Mouse (Mus musculus): Measurements from ENCODE around the gene Grip1. TPM values are rescaled to one million over a fixed set of nuclear protein-coding genes. Genes with fewer than 3 reads are reported as not detected.

Gene Grip1
- polyA plus RNA-seq, 1 experiment from 2014 or later = 1.7 TPM

DNA sequence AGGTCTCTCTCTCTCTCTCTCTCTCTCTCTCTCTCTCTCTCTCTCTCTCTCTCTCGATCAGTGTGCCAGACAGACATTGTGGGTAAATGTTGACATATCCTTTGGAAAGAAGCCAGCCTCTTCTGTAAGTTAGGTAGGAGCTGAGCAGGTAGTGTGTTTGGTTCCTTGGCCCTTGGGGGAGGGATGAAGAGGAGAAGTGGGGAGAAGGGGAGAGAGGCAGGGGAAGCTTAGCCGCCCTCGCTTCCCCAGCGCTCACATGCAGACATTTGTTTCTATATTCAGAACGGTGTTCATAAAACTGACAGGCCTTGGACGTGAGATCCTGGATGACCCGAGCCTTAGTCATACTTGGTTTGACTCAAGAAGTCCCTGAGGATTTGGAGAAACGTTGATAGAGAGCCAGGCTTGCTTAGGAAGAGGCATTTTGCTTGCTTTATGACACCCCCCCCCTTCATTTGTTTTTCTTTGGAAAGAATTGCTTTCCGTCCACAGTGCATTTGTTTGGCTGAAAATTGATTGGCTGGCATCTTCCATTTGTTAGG is 243.7 kb downstream of the Grip1 start:
- Histone ChIP-seq H3K4me3 (replicated peaks) (no peak overlapping the region), H3K4me2 (replicated peaks) (no peak overlapping the region), H3K36me3 (no peaks in the 10 kb centered on the region), H3K27me3 (replicated peaks) (no peaks in the 10 kb centered on the region), H3K27ac (no peak overlapping the region), H3K9ac (no peak overlapping the region), H3K4me1 (replicated peaks) (peaks cover 1% of the 10 kb centered on the region; the same call in 1 of the 2 replicates), H3K9me3 (no peaks in the 10 kb centered on the region)
- no peak for ATAC-seq
- 61% methylated on average over 9 of the region's 9 CpGs for WGBS

DNA sequence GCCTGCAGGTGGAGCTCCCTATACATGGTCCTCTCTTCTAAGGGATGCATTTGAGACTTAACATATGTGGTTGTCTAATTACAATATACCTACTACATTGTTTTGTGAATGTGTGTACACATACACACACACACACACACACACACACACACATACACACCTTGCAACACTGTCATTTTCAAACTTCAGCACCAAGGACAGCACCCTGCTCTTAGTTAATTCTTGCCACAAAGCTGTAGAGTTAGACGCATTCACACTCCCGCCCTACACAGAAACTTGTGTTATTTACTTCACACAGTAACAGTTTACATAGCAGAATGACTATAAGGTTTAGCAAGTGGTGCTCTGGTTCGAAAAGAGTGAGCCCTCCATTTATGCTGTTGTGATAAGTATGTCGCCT is 251.7 kb downstream of the Grip1 start:
- Histone ChIP-seq H3K27me3 (replicated peaks) (no peaks in the 10 kb centered on the region), H3K36me3 (no peaks in the 10 kb centered on the region), H3K4me2 (replicated peaks) (no peak overlapping the region), H3K4me1 (replicated peaks) (no peaks in the 10 kb centered on the region), H3K27ac (no peak overlapping the region), H3K9ac (no peak overlapping the region), H3K4me3 (replicated peaks) (no peak overlapping the region), H3K9me3 (no peaks in the 10 kb centered on the region)
- WGBS = 43% methylated on average over 4 of the region's 4 CpGs
- no peak for ATAC-seq

DNA sequence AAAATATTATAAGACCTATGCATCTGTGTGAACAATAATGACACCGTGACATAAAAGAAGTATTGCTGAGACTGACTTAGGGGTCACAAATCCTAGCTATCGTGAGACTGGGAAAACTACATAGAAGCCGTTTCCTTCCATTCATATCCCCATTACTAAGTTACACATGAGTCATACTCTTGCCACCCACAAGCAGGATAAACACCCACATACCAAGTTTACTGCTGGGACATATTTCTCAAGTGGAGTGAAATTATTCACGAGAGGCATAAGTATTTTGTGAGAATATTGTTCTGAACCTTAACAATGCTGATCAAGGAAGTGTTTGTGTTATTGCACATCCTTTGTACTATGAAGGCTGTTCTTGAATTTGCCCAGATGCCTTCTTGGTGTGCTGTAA is 252.7 kb downstream of the Grip1 start:
- Histone ChIP-seq H3K27me3 (replicated peaks) (no peaks in the 10 kb centered on the region), H3K4me1 (replicated peaks) (no peaks in the 10 kb centered on the region), H3K36me3 (no peaks in the 10 kb centered on the region), H3K27ac (no peak overlapping the region), H3K9ac (no peak overlapping the region), H3K4me2 (replicated peaks) (no peak overlapping the region), H3K9me3 (no peaks in the 10 kb centered on the region), H3K4me3 (replicated peaks) (no peak overlapping the region)
- 87% methylated on average over 4 of the region's 4 CpGs for WGBS
- no peak for ATAC-seq

DNA sequence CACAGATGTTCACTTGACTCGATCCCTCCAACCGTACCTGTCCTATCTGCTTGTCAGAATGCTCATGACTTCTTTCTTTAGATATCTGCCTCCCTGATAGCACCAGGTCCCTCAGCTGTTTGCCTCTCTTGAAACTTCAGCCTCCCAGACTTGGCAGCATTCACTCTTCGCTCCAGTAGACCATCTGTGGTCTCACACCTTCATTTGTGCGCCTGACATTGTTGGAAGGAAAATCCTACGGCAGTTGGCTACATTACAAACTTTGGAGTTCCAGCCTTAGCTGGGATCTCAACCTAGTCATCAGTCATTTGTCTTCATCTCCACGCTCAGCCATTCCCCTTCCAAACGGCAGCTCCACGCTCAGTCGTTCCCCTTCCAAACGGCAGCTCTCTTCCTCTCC is 253.4 kb downstream of the Grip1 start:
- ATAC-seq = no peak
- H3K9ac ChIP-seq = no peak overlapping the region
- no peak overlapping the region for H3K4me2 ChIP-seq (replicated peaks)
- WGBS = 88% methylated on average over 10 of the region's 10 CpGs
- H3K4me3 ChIP-seq (replicated peaks) = no peak overlapping the region
- H3K9me3 ChIP-seq = no peaks in the 10 kb centered on the region
- H3K27ac ChIP-seq = no peak overlapping the region
- no peaks in the 10 kb centered on the region for H3K27me3 ChIP-seq (replicated peaks)
- no peaks in the 10 kb centered on the region for H3K4me1 ChIP-seq (replicated peaks)
- H3K36me3 ChIP-seq = no peaks in the 10 kb centered on the region

DNA sequence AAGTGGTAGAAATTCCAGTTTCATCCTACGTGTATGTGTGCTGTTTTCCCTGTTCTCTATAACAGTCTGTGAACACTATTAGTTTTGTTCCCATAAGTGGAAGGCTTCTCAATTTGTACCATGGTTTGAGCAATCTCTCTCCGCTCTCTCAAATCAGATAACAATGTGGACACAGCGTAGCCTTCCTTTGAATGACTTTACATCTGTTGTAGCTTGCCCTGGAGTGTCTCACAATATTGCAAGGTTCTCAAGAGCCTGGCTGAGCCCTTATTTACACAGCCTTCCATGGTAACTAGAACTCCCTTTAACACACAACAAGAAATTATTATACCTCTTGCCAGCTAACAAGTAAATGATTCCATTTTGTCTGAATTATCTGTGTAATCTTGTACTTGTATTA is 268.3 kb downstream of the Grip1 start:
- Histone ChIP-seq H3K9ac (no peak overlapping the region), H3K4me1 (replicated peaks) (no peaks in the 10 kb centered on the region), H3K27ac (no peak overlapping the region), H3K36me3 (no peaks in the 10 kb centered on the region), H3K4me3 (replicated peaks) (no peak overlapping the region), H3K4me2 (replicated peaks) (no peak overlapping the region), H3K9me3 (no peaks in the 10 kb centered on the region), H3K27me3 (replicated peaks) (no peaks in the 10 kb centered on the region)
- 57% methylated on average over 3 of the region's 3 CpGs for WGBS
- no peak for ATAC-seq

DNA sequence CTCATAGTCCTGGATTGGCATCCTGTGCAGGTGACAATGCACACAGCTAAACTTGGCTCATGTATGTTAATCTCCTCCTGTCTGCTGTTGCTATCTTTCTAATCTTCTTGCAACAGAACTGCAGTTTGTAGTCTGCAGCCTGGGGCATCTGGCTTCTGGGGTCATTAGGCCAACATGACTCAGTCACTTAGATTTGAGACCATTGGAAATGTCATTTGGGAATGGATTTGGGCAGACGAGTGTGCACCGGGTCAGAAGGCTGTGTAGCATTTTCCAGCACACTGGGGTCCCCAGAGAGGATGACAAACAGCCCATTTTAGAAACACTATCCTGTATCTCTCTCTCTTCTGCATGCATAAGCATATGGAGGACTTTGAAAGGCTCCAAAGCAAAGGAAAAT is 268.8 kb downstream of the Grip1 start:
- no peak for ATAC-seq
- no peak overlapping the region for H3K4me2 ChIP-seq (replicated peaks)
- H3K27me3 ChIP-seq (replicated peaks) = no peaks in the 10 kb centered on the region
- no peak overlapping the region for H3K27ac ChIP-seq
- H3K4me1 ChIP-seq (replicated peaks) = no peaks in the 10 kb centered on the region
- no peak overlapping the region for H3K4me3 ChIP-seq (replicated peaks)
- WGBS = 34% methylated on average over 2 of the region's 2 CpGs
- H3K9ac ChIP-seq = no peak overlapping the region
- H3K9me3 ChIP-seq = no peaks in the 10 kb centered on the region
- no peaks in the 10 kb centered on the region for H3K36me3 ChIP-seq

DNA sequence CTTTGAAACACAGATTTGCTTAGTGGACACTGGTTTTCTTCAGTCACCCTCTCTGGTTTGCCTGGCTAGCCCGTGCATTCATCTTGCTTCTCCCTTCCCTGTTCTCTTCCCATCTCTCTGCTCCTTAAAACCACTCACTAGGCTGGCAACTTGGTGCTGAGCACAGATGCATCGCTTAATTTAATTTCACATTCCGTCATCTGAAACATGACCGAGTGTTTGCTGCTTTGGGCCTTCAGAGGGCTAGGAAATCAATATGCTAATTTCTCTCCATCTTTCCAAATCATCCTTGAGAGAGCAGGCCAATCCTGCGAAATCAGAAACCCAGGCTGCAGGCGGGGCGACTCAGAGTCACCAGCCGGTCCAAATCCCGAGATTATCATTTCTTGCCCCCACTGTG is 270.0 kb downstream of the Grip1 start:
- H3K4me2 ChIP-seq (replicated peaks) = no peak overlapping the region
- WGBS = 69% methylated on average over 9 of the region's 9 CpGs
- H3K4me3 ChIP-seq (replicated peaks) = no peak overlapping the region
- H3K9me3 ChIP-seq = no peaks in the 10 kb centered on the region
- no peaks in the 10 kb centered on the region for H3K27me3 ChIP-seq (replicated peaks)
- H3K27ac ChIP-seq = no peak overlapping the region
- no peak overlapping the region for H3K9ac ChIP-seq
- no peaks in the 10 kb centered on the region for H3K36me3 ChIP-seq
- H3K4me1 ChIP-seq (replicated peaks) = no peaks in the 10 kb centered on the region
- no peak for ATAC-seq

DNA sequence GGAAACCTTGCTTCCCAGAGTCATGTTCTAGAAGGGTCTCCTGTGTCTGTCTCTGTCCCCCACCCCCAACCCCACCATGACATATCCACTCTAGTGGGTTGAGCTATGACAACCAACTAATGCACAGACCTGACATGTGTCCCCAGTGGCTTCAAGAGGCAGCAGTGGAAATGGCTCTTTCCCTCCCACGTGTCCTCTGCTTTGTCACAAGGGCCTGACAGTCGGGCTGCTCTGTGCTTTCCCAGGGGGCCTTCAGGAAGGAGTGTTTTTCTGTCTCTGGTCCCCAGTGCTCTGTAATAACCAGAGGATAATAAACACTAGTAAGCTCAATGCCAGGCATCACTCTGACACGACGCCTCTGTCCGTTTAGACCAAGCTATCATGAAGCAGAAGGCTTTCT is 271.7 kb downstream of the Grip1 start:
- no peak for ATAC-seq
- WGBS = 48% methylated on average over 5 of the region's 5 CpGs
- H3K4me1 ChIP-seq (replicated peaks) = no peaks in the 10 kb centered on the region
- H3K27ac ChIP-seq = no peak overlapping the region
- H3K36me3 ChIP-seq = no peaks in the 10 kb centered on the region
- no peak overlapping the region for H3K4me2 ChIP-seq (replicated peaks)
- H3K4me3 ChIP-seq (replicated peaks) = no peak overlapping the region
- H3K27me3 ChIP-seq (replicated peaks) = no peaks in the 10 kb centered on the region
- H3K9me3 ChIP-seq = no peaks in the 10 kb centered on the region
- H3K9ac ChIP-seq = no peak overlapping the region

DNA sequence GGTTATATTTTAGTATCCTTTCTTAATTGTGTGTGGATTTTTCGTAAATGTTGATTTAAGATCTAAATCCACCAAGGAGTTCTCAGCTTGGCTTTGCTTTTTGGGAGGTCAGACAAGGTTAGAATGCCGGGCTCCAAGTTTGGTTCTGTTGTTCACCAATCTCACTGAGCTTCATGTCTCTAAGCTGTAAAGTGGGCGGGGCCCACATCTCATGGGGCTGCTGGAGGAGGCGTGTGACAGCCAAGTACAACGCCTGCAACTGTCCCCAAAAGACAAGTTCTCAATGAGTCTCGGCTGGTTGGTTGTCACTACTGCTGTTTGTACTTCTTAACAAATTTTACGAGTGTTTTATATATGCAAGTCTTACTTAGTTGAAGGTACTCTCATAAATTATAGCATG is 272.3 kb downstream of the Grip1 start:
- no peak overlapping the region for H3K4me2 ChIP-seq (replicated peaks)
- WGBS = 72% methylated on average over 7 of the region's 7 CpGs

DNA sequence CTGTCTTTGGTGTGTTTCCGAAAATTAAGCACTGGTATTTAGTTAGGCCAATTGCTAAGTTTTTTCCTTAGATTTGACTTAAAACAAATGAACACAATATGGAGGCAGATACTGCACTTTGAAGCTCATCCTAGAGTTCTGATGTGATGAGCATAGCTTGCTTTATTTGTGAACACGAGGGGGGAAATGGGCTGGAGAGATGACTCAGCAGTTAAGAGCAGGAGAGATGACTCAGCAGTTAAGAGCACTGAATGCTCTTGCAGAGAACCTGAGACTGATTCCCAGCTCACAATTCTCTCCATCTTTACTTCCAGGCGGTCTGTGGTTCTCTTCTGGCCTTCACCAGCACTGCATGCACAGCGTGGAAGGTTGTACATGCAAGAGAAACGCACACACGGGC is 273.3 kb downstream of the Grip1 start:
- no peak overlapping the region for H3K9ac ChIP-seq
- WGBS = 85% methylated on average over 6 of the region's 6 CpGs
- ATAC-seq = no peak
- H3K27me3 ChIP-seq (replicated peaks) = no peaks in the 10 kb centered on the region
- H3K27ac ChIP-seq = no peak overlapping the region
- no peaks in the 10 kb centered on the region for H3K4me1 ChIP-seq (replicated peaks)
- no peaks in the 10 kb centered on the region for H3K9me3 ChIP-seq
- H3K4me2 ChIP-seq (replicated peaks) = no peak overlapping the region
- no peaks in the 10 kb centered on the region for H3K36me3 ChIP-seq
- H3K4me3 ChIP-seq (replicated peaks) = no peak overlapping the region

More for the DNA sequence above, 272.3 kb downstream of the Grip1 start:
- Histone ChIP-seq H3K9ac (no peak overlapping the region), H3K36me3 (no peaks in the 10 kb centered on the region), H3K4me1 (replicated peaks) (no peaks in the 10 kb centered on the region), H3K4me3 (replicated peaks) (no peak overlapping the region), H3K27ac (no peak overlapping the region), H3K9me3 (no peaks in the 10 kb centered on the region), H3K27me3 (replicated peaks) (no peaks in the 10 kb centered on the region)
- ATAC-seq = no peak

DNA sequence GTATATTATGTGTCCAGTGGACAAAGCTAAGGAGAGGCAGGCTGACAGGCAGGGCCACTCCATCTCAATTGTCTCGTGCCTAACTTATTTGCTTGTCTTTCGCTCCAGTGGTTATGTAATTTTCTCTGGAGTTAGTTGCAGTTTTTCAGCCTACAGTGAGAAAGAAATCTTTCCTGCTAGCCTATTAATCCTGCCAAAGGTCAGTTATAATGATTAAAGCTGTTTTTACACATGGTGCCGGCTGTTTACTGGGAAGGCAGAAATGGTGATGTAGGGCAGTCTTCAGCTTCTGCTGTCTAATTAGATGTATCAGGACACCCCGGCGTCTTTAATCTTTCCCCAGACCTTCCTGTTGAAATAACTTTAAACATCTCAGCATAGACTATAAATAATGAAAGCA is 276.6 kb downstream of the Grip1 start:
- 36% methylated on average over 5 of the region's 5 CpGs for WGBS
- no peaks in the 10 kb centered on the region for H3K27me3 ChIP-seq (replicated peaks)
- no peaks in the 10 kb centered on the region for H3K36me3 ChIP-seq
- no peaks in the 10 kb centered on the region for H3K9me3 ChIP-seq
- H3K27ac ChIP-seq = no peak overlapping the region
- no peak overlapping the region for H3K4me2 ChIP-seq (replicated peaks)
- no peaks in the 10 kb centered on the region for H3K4me1 ChIP-seq (replicated peaks)
- no peak for ATAC-seq
- H3K9ac ChIP-seq = no peak overlapping the region
- H3K4me3 ChIP-seq (replicated peaks) = no peak overlapping the region

DNA sequence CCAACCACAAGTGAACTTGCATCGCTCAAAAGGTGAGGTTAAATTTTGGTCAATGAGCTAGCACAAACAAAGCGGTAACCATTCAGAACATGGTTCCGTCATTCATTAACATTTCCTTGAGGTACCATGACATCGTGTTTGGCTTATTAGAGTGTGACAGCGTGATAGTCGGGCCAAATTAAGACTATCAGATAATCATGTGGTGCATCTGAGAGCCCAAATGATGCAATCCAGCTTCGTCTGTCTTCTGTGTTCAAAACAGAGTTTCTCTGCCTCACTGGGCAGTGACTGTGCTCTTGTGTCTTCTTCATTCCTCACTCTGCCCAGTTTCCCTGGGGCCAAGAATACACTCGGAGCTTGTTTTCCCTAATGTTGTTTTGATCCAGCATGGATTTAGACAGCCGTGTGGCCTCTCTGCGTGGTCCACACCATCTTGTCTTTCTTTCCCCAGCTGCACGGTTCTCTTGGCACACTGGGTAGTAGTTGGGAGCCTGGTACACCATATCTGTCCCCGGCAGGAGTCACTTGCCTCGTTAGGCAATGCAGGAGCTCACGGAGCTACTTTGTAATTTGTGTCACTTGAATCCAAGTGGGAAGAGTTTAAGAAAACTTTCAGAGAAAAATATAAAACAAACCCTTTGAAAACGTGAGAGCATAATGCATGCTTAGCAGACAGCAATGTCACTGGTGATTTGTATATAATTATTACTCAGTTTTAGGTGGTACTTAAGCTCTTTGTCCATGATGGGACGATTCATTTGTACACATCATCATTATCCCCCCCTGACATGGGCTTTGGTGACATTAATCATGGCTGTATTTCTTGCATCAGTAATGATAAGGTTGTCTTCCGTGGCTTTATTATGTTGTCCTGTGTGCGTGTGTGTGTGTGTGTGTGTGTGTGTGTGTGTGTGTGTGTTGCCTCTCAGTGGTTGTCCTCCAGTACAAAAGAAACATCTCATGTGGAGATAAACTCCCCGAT is 281.7 kb downstream of the Grip1 start:
- 73% methylated on average over 19 of the region's 19 CpGs for WGBS
- Histone ChIP-seq H3K27ac (no peak overlapping the region), H3K27me3 (replicated peaks) (no peaks in the 10 kb centered on the region), H3K4me1 (replicated peaks) (no peaks in the 10 kb centered on the region), H3K9ac (no peak overlapping the region), H3K4me3 (replicated peaks) (no peak overlapping the region), H3K4me2 (replicated peaks) (no peak overlapping the region), H3K36me3 (no peaks in the 10 kb centered on the region), H3K9me3 (no peaks in the 10 kb centered on the region)
- no peak for ATAC-seq

DNA sequence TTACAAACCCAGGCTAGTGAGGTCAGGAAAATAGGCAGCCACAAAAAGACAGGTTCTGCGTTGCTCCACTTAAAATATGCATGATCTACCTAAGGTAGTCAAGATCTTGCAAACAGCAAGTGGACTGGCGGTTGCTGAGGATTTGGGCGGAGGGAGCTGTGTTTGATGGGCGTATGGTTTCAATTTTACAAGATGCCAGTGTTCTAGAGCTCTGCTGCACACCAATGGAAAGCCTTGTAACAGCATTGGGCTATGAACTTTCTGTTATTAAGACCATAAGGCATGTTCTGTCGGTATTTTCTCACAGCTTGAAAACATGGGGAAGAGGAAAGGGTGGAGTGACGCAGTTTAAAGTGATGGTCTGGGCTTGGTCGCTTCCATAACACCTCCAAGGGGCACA is 285.8 kb downstream of the Grip1 start:
- WGBS = 86% methylated on average over 7 of the region's 7 CpGs
- Histone ChIP-seq H3K9ac (no peak overlapping the region), H3K36me3 (no peaks in the 10 kb centered on the region), H3K27ac (no peak overlapping the region), H3K4me2 (replicated peaks) (no peak overlapping the region), H3K4me1 (replicated peaks) (no peaks in the 10 kb centered on the region), H3K27me3 (replicated peaks) (no peaks in the 10 kb centered on the region), H3K4me3 (replicated peaks) (no peak overlapping the region), H3K9me3 (no peaks in the 10 kb centered on the region)
- no peak for ATAC-seq

Data from intestine, embryonic 15.5 days (tissue).